Mouse (Mus musculus): ENCODE measurements around the gene Gfer.

- TF ChIP-seq CTCF (IDR thresholded peaks at IDR 0.05; ENCODE audit: low read depth, low read length) (no peak), POLR2A (IDR thresholded peaks at IDR 0.05; ENCODE audit: extremely low read depth, insufficient read depth, low read length) (no peak)
Measured at GRCm38 (mm10) chr17:24715556-24715955, 19.6 kb upstream of the Gfer start.

Data from liver, adult 2 months (tissue).